ENCODE assay signal across 19 mouse cellular contexts in the genomic region with DNA sequence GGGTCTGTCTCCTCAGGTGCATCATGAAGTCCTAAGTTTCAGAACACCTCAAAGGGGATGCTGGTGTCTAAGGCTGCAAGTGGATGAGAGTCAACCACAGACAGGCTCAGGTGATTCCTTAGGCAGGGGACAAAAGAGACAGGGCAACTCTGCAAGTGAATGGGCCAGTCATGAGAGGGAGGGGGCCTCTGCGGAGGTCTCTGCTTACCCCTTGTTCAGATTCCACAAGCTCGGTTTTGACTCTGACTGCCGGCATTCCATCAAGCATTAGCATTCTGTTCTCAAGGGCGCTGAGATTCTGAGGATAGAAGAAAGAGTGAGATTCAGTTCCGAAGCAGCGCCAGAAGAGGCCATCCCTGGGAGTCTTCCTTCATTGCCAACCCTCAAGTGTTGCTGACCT.
DNase-seq lines count a peak whose midpoint lies in the region; TF ChIP-seq lines count a peak whose summit lies in the region.
"Had no signal": no experiment of that assay in that cellular context is flagged by ENCODE, and none has a peak within 500 bp of the region (broad histone marks: within the 10 kb centered on the region; RNA-seq: fewer than 3 reads in every experiment).

No protein-coding gene starts in this region.

- H3K9ac ChIP-seq in ES-Bruce4 (ENCODE audit: low read depth, poor library complexity, severe bottlenecking) = no peak overlapping the region
- H3K9ac ChIP-seq: embryonic facial prominence, embryonic 12.5 days; forebrain, embryonic 12.5 days; heart, embryonic 15.5 days; hindbrain, embryonic 13.5 days had no signal

- peak; percentile 78 for TF ChIP-seq EP300 in ES-Bruce4 (IDR thresholded peaks at IDR 0.05; ENCODE audit: insufficient read depth, low read depth, low read length)

- no peaks in the 10 kb centered on the region for H3K9me3 ChIP-seq in ES-Bruce4 (replicated peaks; ENCODE audit: control insufficient read depth, insufficient read depth, low read length, poor library complexity, severe bottlenecking)
- H3K9me3 ChIP-seq: embryonic facial prominence, embryonic 12.5 days; forebrain, embryonic 12.5 days; heart, embryonic 15.5 days; hindbrain, embryonic 13.5 days had no signal

- no peaks in the 10 kb centered on the region for H3K27me3 ChIP-seq in ES-Bruce4 (ENCODE audit: control insufficient read depth, insufficient read depth, low read length, poor library complexity, severe bottlenecking)
- H3K27me3 ChIP-seq: embryonic facial prominence, embryonic 12.5 days; forebrain, embryonic 12.5 days; heart, embryonic 15.5 days; hindbrain, embryonic 13.5 days had no signal

- H3K36me3 ChIP-seq in ES-Bruce4 (ENCODE audit: control insufficient read depth, insufficient read depth, low read length, poor library complexity, severe bottlenecking) = no peaks in the 10 kb centered on the region
- H3K36me3 ChIP-seq: heart, embryonic 15.5 days; hindbrain, embryonic 13.5 days had no signal

- no peak for TF ChIP-seq POLR2A in ES-Bruce4 (IDR thresholded peaks at IDR 0.05; ENCODE audit: insufficient read depth, low read length)

- 0 out of 2 replicates have a peak overlapping the region, but pooled peaks have one; percentile 11 for H3K27ac ChIP-seq in ES-Bruce4 (ENCODE audit: insufficient read depth, low read length)
- H3K27ac ChIP-seq: embryonic facial prominence, embryonic 12.5 days; forebrain, embryonic 12.5 days; heart, adult 2 months; heart, embryonic 15.5 days; hindbrain, embryonic 13.5 days; hindbrain, postnatal 0 days had no signal

- DNase-seq in cerebellum, postnatal 10 days = peak; percentile 12 to 21
- DNase-seq in cerebellum, postnatal 4 days (ENCODE audit: low spot score in 2 of 2) = no peak
- peak; percentile 85 for DNase-seq in R1 (ENCODE audit: low read depth, low spot score)
- DNase-seq in retina, embryonic 14.5 days (ENCODE audit: low spot score) = peak; percentile 58
- no peak for DNase-seq in kidney, adult 11 months
- DNase-seq in lung, postnatal 36 days = no peak
- DNase-seq: adrenal gland, postnatal 25 days; B cell, adult 2 months; cerebellum, adult 18-20 months; cerebellum, adult 9-11 months; gastrocnemius, postnatal 14 days; heart, adult 2 months; heart, postnatal 14 days had no signal

- no peak overlapping the region for H3K4me3 ChIP-seq in ES-Bruce4 (ENCODE audit: low read depth, low read length)
- H3K4me3 ChIP-seq: embryonic facial prominence, embryonic 12.5 days; forebrain, embryonic 12.5 days; heart, adult 2 months; heart, embryonic 15.5 days; hindbrain, embryonic 13.5 days had no signal

- peaks cover 6% of the 10 kb centered on the region for H3K4me1 ChIP-seq in ES-Bruce4 (ENCODE audit: control insufficient read depth, insufficient read depth, low read length)

- no peak for TF ChIP-seq CTCF in ES-Bruce4 (IDR thresholded peaks at IDR 0.05; ENCODE audit: low read depth, low read length)

Comparison
In these comparisons a context has a peak if more than half of its experiments do, and no peak if none do; other contexts are left out.
1. DNase-seq: peak in cerebellum, postnatal 10 days (2 of 2), R1 (single experiment) and retina, embryonic 14.5 days (single experiment); none in cerebellum, postnatal 4 days (0 of 2), kidney, adult 11 months (single experiment) and lung, postnatal 36 days (single experiment).